Mouse (Mus musculus) bone marrow, adult 2 months (tissue): Measurements from ENCODE around the gene Sesn2.

Source experiments
- CTCF ChIP-seq: fragments of 200-500 bp; IDR thresholded peaks from 2 replicates; pipeline ENCODE4 v1.5.1; 2011; ENCODE audit warnings: low read length, control low read depth; ENCODE audit not compliant: control insufficient read depth, insufficient read depth
- POLR2A ChIP-seq: fragments of 200-500 bp; IDR thresholded peaks from 2 replicates; pipeline ENCODE4 v1.6.1; 2011; ENCODE audit warnings: low read depth, mild to moderate bottlenecking, control low read depth, low read length, borderline replicate concordance; ENCODE audit not compliant: control insufficient read depth

GRCm38 (mm10) chr4:132554653-132555052, 44.4 kb upstream of the Sesn2 start:
- no peak for TF ChIP-seq CTCF
- TF ChIP-seq POLR2A, result no peak
